Mouse (Mus musculus): ENCODE results near the gene Pttg1ip.

Gene Pttg1ip

GRCm38 (mm10) chr10:77636234-77636922, 54.9 kb downstream of the Pttg1ip start:
- DNase-seq (ENCODE audit: low spot score in 2 of 2), result peak; percentile 28 to 60

GRCm38 (mm10) chr10:77638956-77639355, 57.4 kb downstream of the Pttg1ip start:
- DNase-seq (ENCODE audit: low spot score in 2 of 2), result no peak

GRCm38 (mm10) chr10:77643160-77643559, 61.6 kb downstream of the Pttg1ip start:
- no peak for DNase-seq (ENCODE audit: low spot score in 2 of 2)

GRCm38 (mm10) chr10:77645571-77645970, 64.1 kb downstream of the Pttg1ip start:
- DNase-seq (ENCODE audit: low spot score in 2 of 2), result no peak

GRCm38 (mm10) chr10:77647461-77647860, 65.9 kb downstream of the Pttg1ip start:
- DNase-seq (ENCODE audit: low spot score in 2 of 2), result no peak

GRCm38 (mm10) chr10:77647901-77648300, 66.4 kb downstream of the Pttg1ip start:
- DNase-seq (ENCODE audit: low spot score in 2 of 2), result no peak

Data from right cerebral cortex, postnatal 36 days (tissue).